Mouse (Mus musculus) liver, adult (tissue): ENCODE measurements around the gene Gm11115.

ENCODE experiments used
- GATA4 ChIP-seq: IDR thresholded peaks from 2 replicates; pipeline ENCODE4 v1.6.1; 2014; ENCODE audit warnings: mild to moderate bottlenecking, low read length; ENCODE audit not compliant: insufficient replicate concordance

Gm11115 gene

GRCm38 (mm10) chr5:88153999-88154398 lies at the start of gene Gm11115:
TSS of gene Gm11115 (minus strand) at chr5:88154099.
- TF ChIP-seq GATA4 = no peak

GRCm38 (mm10) chr5:88111430-88111829 lies 42.5 kb downstream of the Gm11115 start, which contains the start of gene Gm11116:
TSS of gene Gm11116 (minus strand) at chr5:88111530.
- TF ChIP-seq GATA4 = no peak
